Mouse (Mus musculus) heart, postnatal 0 days (tissue): ENCODE data around the gene Pabpn1l. TPM values are rescaled to one million over a fixed set of nuclear protein-coding genes. Genes with fewer than 3 reads are reported as not detected.

Experiments
- ATAC-seq: fragments of 200-750 bp; cut with Nextera tagmentation; 2 replicates; pipeline ENCODE4 v1.8.0; 2017; ENCODE audit warnings: low read depth, moderate number of reproducible peaks, moderate library complexity; ENCODE audit not compliant: insufficient read depth
- DNase-seq: peaks from one replicate; pipeline ENCODE4 v3.0.0-alpha.2; 2016; ENCODE audit warnings: low spot score
- H3K27ac ChIP-seq: fragments of 300-500 bp; sonication (generic); 2 replicates; pipeline ENCODE4 v1.5.1; 2014; ENCODE audit warnings: low read depth, mild to moderate bottlenecking
- H3K27me3 ChIP-seq: fragments of 300-500 bp; sonication (generic); 2 replicates; pipeline ENCODE4 v1.6.1; 2014; ENCODE audit warnings: low read length, mixed read lengths; ENCODE audit not compliant: control insufficient read depth, insufficient read depth
- H3K36me3 ChIP-seq: fragments of 300-500 bp; sonication (generic); replicated peaks from 2 replicates; pipeline ENCODE4 v1.6.1; 2014; ENCODE audit warnings: low read length, mixed read lengths; ENCODE audit not compliant: control insufficient read depth, insufficient read depth
- H3K4me1 ChIP-seq: fragments of 300-500 bp; sonication (generic); 2 replicates; pipeline ENCODE4 v1.6.1; 2014; ENCODE audit warnings: antibody characterized with exemption; ENCODE audit not compliant: control insufficient read depth, insufficient read depth
- H3K4me2 ChIP-seq: fragments of 300-500 bp; sonication (generic); 2 replicates; pipeline ENCODE4 v1.6.1; 2014; ENCODE audit warnings: low read depth, mild to moderate bottlenecking, low read length, moderate library complexity
- H3K4me3 ChIP-seq: fragments of 300-500 bp; sonication (generic); 2 replicates; pipeline ENCODE4 v1.5.1; 2014; ENCODE audit warnings: low read depth, low read length
- H3K9ac ChIP-seq: fragments of 300-500 bp; sonication (generic); replicated peaks from 2 replicates; pipeline ENCODE4 v1.6.1; 2014; ENCODE audit warnings: low read depth, low read length, mixed read lengths
- H3K9me3 ChIP-seq: fragments of 300-500 bp; sonication (generic); replicated peaks from 2 replicates; pipeline ENCODE4 v1.6.1; 2016; ENCODE audit warnings: low read length; ENCODE audit not compliant: control insufficient read depth
- CTCF ChIP-seq: IDR thresholded peaks from 2 replicates; pipeline ENCODE4 v1.5.1; 2016; ENCODE audit warnings: antibody characterized with exemption, control low read depth, low read depth
- EP300 ChIP-seq: IDR thresholded peaks from 2 replicates; pipeline ENCODE4 v1.6.1; 2016; ENCODE audit warnings: antibody characterized with exemption, low read depth
- WGBS: fragments of 180-500 bp; shearing (Covaris S2); extraction: QIAGEN DNeasy Blood & Tissue Kit; methylation state at CpG from one replicate; pipeline ENCODE4 v1.1.7; 2014; 5-methylcytosine and 5-hydroxymethylcytosine counted together
- microRNA-seq: library from miRNA; unstranded; fragments of <30 nt; microRNA quantifications from one replicate; pipeline ENCODE4, GENCODE M21; 2016
- polyA plus RNA-seq: library from polyadenylated mRNA; unstranded; fragments of >200 nt; fragmentation: Nextera tagmentation; extraction: Ambion mirVana; gene quantifications from 2 replicates; pipeline ENCODE4 v1.2.1, GENCODE M21; 2015
- total RNA-seq: library from RNA; depleted of rRNA; stranded (reverse); fragments of >200 nt; gene quantifications from 2 replicates; pipeline ENCODE4 v1.2.3, GENCODE M21; 2014; ENCODE audit warnings: low replicate concordance; rRNA removed

Gene Pabpn1l
- total and polyA plus RNA-seq, 2 experiments from 2014 or later = not detected

DNA sequence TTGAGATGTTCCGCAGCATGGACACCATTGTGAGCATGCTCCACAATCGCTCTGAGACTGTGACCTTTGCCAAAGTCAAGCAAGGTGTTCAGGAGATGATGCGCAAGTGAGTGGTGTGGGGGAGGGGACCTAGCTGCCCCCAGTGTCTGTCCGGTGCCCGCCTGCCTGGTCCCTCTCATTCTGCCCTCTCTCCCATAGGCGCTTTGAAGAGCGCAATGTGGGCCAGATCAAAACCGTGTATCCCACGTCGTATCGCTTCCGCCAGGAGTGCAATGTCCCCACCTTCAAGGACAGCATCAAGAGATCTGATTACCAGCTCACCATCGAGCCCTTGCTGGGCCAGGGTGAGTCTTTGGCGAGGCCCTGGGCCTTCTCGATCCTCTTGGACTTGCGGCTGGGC lies 52.5 kb downstream of the Pabpn1l start:
- Histone ChIP-seq H3K9ac (no peak overlapping the region), H3K27me3 (no peaks in the 10 kb centered on the region), H3K4me2 (no peak overlapping the region), H3K4me1 (peaks cover 28% of the 10 kb centered on the region), H3K4me3 (no peak overlapping the region), H3K27ac (no peak overlapping the region), H3K36me3 (peaks cover 28% of the 10 kb centered on the region), H3K9me3 (no peaks in the 10 kb centered on the region)
- ATAC-seq = no peak
- TF ChIP-seq CTCF = no peak
- TF ChIP-seq EP300 = no peak
- WGBS = 94% methylated on average over 16 of the region's 16 CpGs
- no peak for DNase-seq

Small RNA genes lying within 50 kb of the gene (microRNA-seq; reads per million reads assigned to microRNA genes)
- not detected for gene Mir6396

Other genes with a start within 250 kb of the Pabpn1l start
- gene Zc3h18, start 246.1 kb downstream of the Pabpn1l start, total RNA-seq = 8.4 and 23.1 TPM in 2 replicates
- gene Zc3h18, start 246.1 kb downstream of the Pabpn1l start, polyA plus RNA-seq = 13.9 and 14.4 TPM in 2 replicates
- gene Il17c, start 200.7 kb downstream of the Pabpn1l start, total RNA-seq = not detected in 2 replicates
- not detected in 2 replicates for gene Il17c, start 200.7 kb downstream of the Pabpn1l start, polyA plus RNA-seq
- 126 and 162 TPM in 2 replicates for gene Cyba, start 189.8 kb downstream of the Pabpn1l start, total RNA-seq
- gene Cyba, start 189.8 kb downstream of the Pabpn1l start, polyA plus RNA-seq = 159 and 160 TPM in 2 replicates
- 5.3 and 13.3 TPM in 2 replicates for gene Mvd, start 179.3 kb downstream of the Pabpn1l start, total RNA-seq
- 11.4 and 11.7 TPM in 2 replicates for gene Mvd, start 179.3 kb downstream of the Pabpn1l start, polyA plus RNA-seq
- gene Snai3, start 162.0 kb downstream of the Pabpn1l start, total RNA-seq = 1.2 TPM in 1 of 2 replicates, not detected in the other
- gene Snai3, start 162.0 kb downstream of the Pabpn1l start, polyA plus RNA-seq = 0.61 and 1.6 TPM in 2 replicates
- gene Rnf166, start 146.7 kb downstream of the Pabpn1l start, total RNA-seq = 39.7 and 42.7 TPM in 2 replicates
- gene Rnf166, start 146.7 kb downstream of the Pabpn1l start, polyA plus RNA-seq = 39.4 and 45.9 TPM in 2 replicates
- 19.5 and 28.4 TPM in 2 replicates for gene Ctu2, start 146.6 kb downstream of the Pabpn1l start, total RNA-seq
- gene Ctu2, start 146.6 kb downstream of the Pabpn1l start, polyA plus RNA-seq = 20.9 and 24.3 TPM in 2 replicates
- 87.0 and 92.7 TPM in 2 replicates for gene Piezo1, start 71.4 kb downstream of the Pabpn1l start, total RNA-seq
- gene Piezo1, start 71.4 kb downstream of the Pabpn1l start, polyA plus RNA-seq = 8.0 and 10.1 TPM in 2 replicates
- 27.5 and 52.3 TPM in 2 replicates for gene Cdt1, start 54.7 kb downstream of the Pabpn1l start, total RNA-seq
- gene Cdt1, start 54.7 kb downstream of the Pabpn1l start, polyA plus RNA-seq = 9.9 and 10.0 TPM in 2 replicates
- 106 and 112 TPM in 2 replicates for gene Aprt, start 45.8 kb downstream of the Pabpn1l start, total RNA-seq
- gene Aprt, start 45.8 kb downstream of the Pabpn1l start, polyA plus RNA-seq = 104 and 119 TPM in 2 replicates
- 11.6 and 16.1 TPM in 2 replicates for gene Galns, start 11.3 kb downstream of the Pabpn1l start, total RNA-seq
- 5.7 and 7.2 TPM in 2 replicates for gene Galns, start 11.3 kb downstream of the Pabpn1l start, polyA plus RNA-seq
- gene Trappc2l, start 11.1 kb downstream of the Pabpn1l start, total RNA-seq = 3.1 and 5.2 TPM in 2 replicates
- 68.8 and 70.9 TPM in 2 replicates for gene Trappc2l, start 11.1 kb downstream of the Pabpn1l start, polyA plus RNA-seq
- 1.1 and 3.6 TPM in 2 replicates for gene Cbfa2t3, start 76.4 kb upstream of the Pabpn1l start, total RNA-seq
- 4.3 and 4.4 TPM in 2 replicates for gene Cbfa2t3, start 76.4 kb upstream of the Pabpn1l start, polyA plus RNA-seq
- gene Acsf3, start 152.7 kb upstream of the Pabpn1l start, total RNA-seq = 17.7 and 22.6 TPM in 2 replicates
- gene Acsf3, start 152.7 kb upstream of the Pabpn1l start, polyA plus RNA-seq = 18.1 and 19.3 TPM in 2 replicates
- not detected in 2 replicates for gene Cdh15, start 225.2 kb upstream of the Pabpn1l start, total RNA-seq
- not detected in 2 replicates for gene Cdh15, start 225.2 kb upstream of the Pabpn1l start, polyA plus RNA-seq